Mouse (Mus musculus) embryonic fibroblast, embryonic 13.5 days (primary cell): ENCODE measurements around the gene Sgta.

ENCODE experiments used
- CTCF ChIP-seq: IDR thresholded peaks from 2 replicates; pipeline ENCODE4 v1.5.1; 2011; ENCODE audit warnings: mild to moderate bottlenecking, control low read depth, low read length, moderate library complexity, borderline replicate concordance; ENCODE audit not compliant: insufficient read depth
- POLR2A ChIP-seq: IDR thresholded peaks from 2 replicates; pipeline ENCODE4 v1.6.1; 2011; ENCODE audit warnings: low read depth, mild to moderate bottlenecking, control low read depth, low read length, moderate library complexity

GRCm38 (mm10) chr10:81021547-81022110 lies 38.4 kb downstream of the Sgta start:
- TF ChIP-seq POLR2A (no peak), CTCF (no peak)
